Mouse (Mus musculus): ENCODE measurements at regions not wholly inside any gene's neighbourhood (a gene's known extent, or its start where the extent isn't known, plus 50 kb on each side); places are given as distances from the start of the nearest gene placed in this dataset.

GRCm38 (mm10) chr2:159003187-159003497, 208.5 kb downstream of the Dhx35 start:
- Histone ChIP-seq H3K4me1 (ENCODE audit: control insufficient read depth in 1 of 2, insufficient read depth in 2 of 2, low read length in 2 of 2) (no peaks in the 10 kb centered on the region), H3K9ac (ENCODE audit: control insufficient read depth, low read depth, low read length, poor library complexity, severe bottlenecking) (no peak overlapping the region), H3K9me3 (replicated peaks; ENCODE audit: insufficient read depth, low read length) (no peaks in the 10 kb centered on the region), H3K27ac (ENCODE audit: control insufficient read depth, low read depth, low read length) (no peak overlapping the region), H3K36me3 (ENCODE audit: control insufficient read depth in 1 of 2, insufficient read depth in 2 of 2, low read length in 2 of 2) (no peaks in the 10 kb centered on the region), H3K79me2 (ENCODE audit: control insufficient read depth, insufficient read depth, low read length, poor library complexity) (no peaks in the 10 kb centered on the region), H3K4me3 (ENCODE audit: control insufficient read depth in 1 of 2, insufficient read depth in 1 of 2, low read depth in 2 of 2, low read length in 2 of 2) (no peak overlapping the region), H3K27me3 (ENCODE audit: control insufficient read depth in 1 of 2, insufficient read depth in 2 of 2, low read length in 2 of 2) (no peaks in the 10 kb centered on the region)
- no peak for DNase-seq (ENCODE audit: low read depth, low spot score)
- TF ChIP-seq SMC3 (IDR thresholded peaks at IDR 0.05; ENCODE audit: low read depth, low read length) (no peak), ZMIZ1 (IDR thresholded peaks at IDR 0.05; ENCODE audit: low read depth, low read length) (no peak), E2F4 (IDR thresholded peaks at IDR 0.05; ENCODE audit: borderline replicate concordance, low read depth, low read length) (no peak)

DNA sequence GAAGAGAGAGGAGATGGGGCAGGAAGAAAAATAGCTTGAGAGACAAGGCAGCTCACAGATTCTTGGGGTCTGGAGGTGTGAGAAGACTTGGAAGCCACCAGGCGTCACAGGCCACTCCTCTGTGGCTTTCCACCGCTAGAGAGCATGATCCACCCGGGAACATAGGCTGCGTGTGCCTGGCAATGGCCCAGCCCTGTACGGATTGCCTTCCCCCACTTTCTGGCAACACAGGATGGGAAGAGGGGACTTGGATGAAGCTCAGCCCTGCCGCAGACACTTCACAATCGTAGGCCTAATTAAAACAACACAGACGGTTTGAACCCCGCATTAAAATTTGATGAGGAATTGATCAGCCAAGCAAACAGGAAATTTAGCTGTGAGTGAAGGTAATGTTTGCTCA, 209.8 kb downstream of the Dhx35 start:
- no peak overlapping the region for H3K27ac ChIP-seq (ENCODE audit: control insufficient read depth, low read depth, low read length)
- no peaks in the 10 kb centered on the region for H3K9me3 ChIP-seq (replicated peaks; ENCODE audit: insufficient read depth, low read length)
- no peak for DNase-seq (ENCODE audit: low read depth, low spot score)
- no peaks in the 10 kb centered on the region for H3K27me3 ChIP-seq (ENCODE audit: control insufficient read depth in 1 of 2, insufficient read depth in 2 of 2, low read length in 2 of 2)
- H3K79me2 ChIP-seq (ENCODE audit: control insufficient read depth, insufficient read depth, low read length, poor library complexity), result no peaks in the 10 kb centered on the region
- H3K9ac ChIP-seq (ENCODE audit: control insufficient read depth, low read depth, low read length, poor library complexity, severe bottlenecking), result no peak overlapping the region
- no peak for TF ChIP-seq MYC (IDR thresholded peaks at IDR 0.05; ENCODE audit: low read depth, low read length)
- no peak for TF ChIP-seq USF2 (IDR thresholded peaks at IDR 0.05; ENCODE audit: borderline replicate concordance in 1 of 2, insufficient read depth in 1 of 2, low read depth in 1 of 2, low read length in 2 of 2)
- no peak for TF ChIP-seq MAZ (IDR thresholded peaks at IDR 0.05; ENCODE audit: low read depth, low read length)
- no peak for TF ChIP-seq NELFE (IDR thresholded peaks at IDR 0.05; ENCODE audit: low read depth, low read length)
- TF ChIP-seq MXI1 (IDR thresholded peaks at IDR 0.05; ENCODE audit: low read depth, low read length), result no peak
- H3K4me1 ChIP-seq (ENCODE audit: control insufficient read depth in 1 of 2, insufficient read depth in 2 of 2, low read length in 2 of 2), result no peaks in the 10 kb centered on the region
- H3K4me3 ChIP-seq (ENCODE audit: control insufficient read depth in 1 of 2, insufficient read depth in 1 of 2, low read depth in 2 of 2, low read length in 2 of 2), result no peak overlapping the region
- H3K36me3 ChIP-seq (ENCODE audit: control insufficient read depth in 1 of 2, insufficient read depth in 2 of 2, low read length in 2 of 2), result no peaks in the 10 kb centered on the region

GRCm38 (mm10) chr2:159012725-159013124, 218.1 kb downstream of the Dhx35 start:
- no peak overlapping the region for H3K27ac ChIP-seq (ENCODE audit: control insufficient read depth, low read depth, low read length)
- no peaks in the 10 kb centered on the region for H3K36me3 ChIP-seq (ENCODE audit: control insufficient read depth in 1 of 2, insufficient read depth in 2 of 2, low read length in 2 of 2)
- no peaks in the 10 kb centered on the region for H3K9me3 ChIP-seq (replicated peaks; ENCODE audit: insufficient read depth, low read length)
- TF ChIP-seq TBP (IDR thresholded peaks at IDR 0.05; ENCODE audit: low read depth, low read length), result no peak
- no peak for TF ChIP-seq USF1 (IDR thresholded peaks at IDR 0.05; ENCODE audit: low read depth, low read length)
- DNase-seq (ENCODE audit: low read depth, low spot score), result no peak
- H3K27me3 ChIP-seq (ENCODE audit: control insufficient read depth in 1 of 2, insufficient read depth in 2 of 2, low read length in 2 of 2), result no peaks in the 10 kb centered on the region
- no peak overlapping the region for H3K4me3 ChIP-seq (ENCODE audit: control insufficient read depth in 1 of 2, insufficient read depth in 1 of 2, low read depth in 2 of 2, low read length in 2 of 2)
- H3K4me1 ChIP-seq (ENCODE audit: control insufficient read depth in 1 of 2, insufficient read depth in 2 of 2, low read length in 2 of 2), result no peaks in the 10 kb centered on the region
- H3K79me2 ChIP-seq (ENCODE audit: control insufficient read depth, insufficient read depth, low read length, poor library complexity), result no peaks in the 10 kb centered on the region
- no peak overlapping the region for H3K9ac ChIP-seq (ENCODE audit: control insufficient read depth, low read depth, low read length, poor library complexity, severe bottlenecking)

- no peak for DNase-seq (ENCODE audit: low read depth, low spot score)
- Histone ChIP-seq H3K9me3 (replicated peaks; ENCODE audit: insufficient read depth, low read length) (no peaks in the 10 kb centered on the region), H3K9ac (ENCODE audit: control insufficient read depth, low read depth, low read length, poor library complexity, severe bottlenecking) (no peak overlapping the region), H3K79me2 (ENCODE audit: control insufficient read depth, insufficient read depth, low read length, poor library complexity) (no peaks in the 10 kb centered on the region), H3K4me3 (ENCODE audit: control insufficient read depth in 1 of 2, insufficient read depth in 1 of 2, low read depth in 2 of 2, low read length in 2 of 2) (no peak overlapping the region), H3K27ac (ENCODE audit: control insufficient read depth, low read depth, low read length) (no peak overlapping the region), H3K27me3 (ENCODE audit: control insufficient read depth in 1 of 2, insufficient read depth in 2 of 2, low read length in 2 of 2) (no peaks in the 10 kb centered on the region), H3K36me3 (ENCODE audit: control insufficient read depth in 1 of 2, insufficient read depth in 2 of 2, low read length in 2 of 2) (no peaks in the 10 kb centered on the region), H3K4me1 (ENCODE audit: control insufficient read depth in 1 of 2, insufficient read depth in 2 of 2, low read length in 2 of 2) (no peaks in the 10 kb centered on the region)
- TF ChIP-seq JUND (IDR thresholded peaks at IDR 0.05; ENCODE audit: low read depth, low read length), result no peak
Observed at GRCm38 (mm10) chr2:159014553-159014952, 219.9 kb downstream of the Dhx35 start.
